Mouse (Mus musculus): ENCODE data around the gene Taok3. TPM values are rescaled to one million over a fixed set of nuclear protein-coding genes. Genes with fewer than 3 reads are reported as not detected.

Gene Taok3
- polyA plus RNA-seq, 1 experiment, result 6.0 TPM

DNA sequence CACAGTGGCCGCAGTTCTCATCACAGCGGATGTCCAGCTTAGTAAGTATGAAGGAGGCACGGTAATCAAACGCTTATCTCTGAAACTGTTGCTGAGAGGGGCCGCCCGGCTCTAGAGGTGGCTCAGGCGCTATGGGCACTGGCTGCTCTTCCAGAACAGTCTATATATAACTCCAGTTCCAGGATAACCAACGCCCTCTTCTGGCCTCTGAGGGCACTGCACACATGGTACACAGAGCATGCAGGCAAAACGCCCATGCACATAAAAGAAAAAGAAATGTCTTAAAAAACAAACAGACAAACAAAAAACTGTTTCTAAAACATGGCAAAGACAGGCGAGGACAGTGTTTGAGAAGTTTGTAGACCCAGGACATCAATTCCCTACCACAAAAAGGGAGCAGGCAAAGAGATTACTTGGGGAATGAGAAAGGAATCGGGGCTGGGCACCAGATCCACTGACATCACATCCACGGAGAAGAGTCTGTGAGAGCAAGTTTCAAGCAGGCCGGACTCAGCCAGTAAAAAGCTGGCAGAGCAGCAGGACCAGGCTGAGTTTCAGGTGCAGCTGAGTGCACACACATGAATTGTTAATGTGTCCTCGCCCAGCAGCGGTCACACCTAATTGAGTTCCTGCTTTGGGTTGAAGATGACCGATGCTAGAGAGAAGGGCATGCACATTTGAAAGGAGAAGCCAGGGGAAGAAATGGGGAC, 8.7 kb upstream of the Taok3 start:
- Histone ChIP-seq H3K27me3 (ENCODE audit: control insufficient read depth, insufficient read depth, low read length) (no peaks in the 10 kb centered on the region), H3K27ac (ENCODE audit: control insufficient read depth, insufficient read depth, low read depth, low read length) (no peak overlapping the region), H3K4me3 (ENCODE audit: control insufficient read depth, low read depth, low read length) (no peak overlapping the region), H3K36me3 (ENCODE audit: control insufficient read depth, insufficient read depth, low read length) (peaks cover 3% of the 10 kb centered on the region), H3K4me1 (ENCODE audit: control insufficient read depth, insufficient read depth, low read length) (peaks cover 5% of the 10 kb centered on the region)
- no peak for TF ChIP-seq POLR2A (IDR thresholded peaks at IDR 0.05; ENCODE audit: control insufficient read depth, low read depth, low read length)
- peak; percentile 30; the same call in 1 of the 2 replicates for TF ChIP-seq CTCF (IDR thresholded peaks at IDR 0.05; ENCODE audit: control insufficient read depth, insufficient read depth, insufficient replicate concordance, low read depth, low read length)

DNA sequence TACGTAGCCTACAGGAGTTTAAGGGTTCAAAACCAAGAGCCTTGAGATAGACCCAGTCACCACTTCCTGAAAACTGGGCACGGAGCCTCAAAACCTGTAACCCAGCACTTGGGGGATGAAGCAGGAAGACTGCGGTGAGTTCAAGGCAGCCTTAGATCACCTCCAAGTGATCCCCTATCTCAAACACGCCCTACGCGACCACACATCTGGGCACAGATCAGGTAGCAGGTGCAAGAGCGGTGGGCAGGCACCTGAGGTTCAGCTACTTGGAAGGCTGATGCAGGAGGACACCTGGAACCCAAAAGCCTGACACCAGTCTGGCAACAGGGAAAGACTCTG, 8.2 kb upstream of the Taok3 start:
- Histone ChIP-seq H3K27ac (ENCODE audit: control insufficient read depth, insufficient read depth, low read depth, low read length) (no peak overlapping the region), H3K36me3 (ENCODE audit: control insufficient read depth, insufficient read depth, low read length) (peaks cover 1% of the 10 kb centered on the region; the same call in 1 of the 2 replicates), H3K4me1 (ENCODE audit: control insufficient read depth, insufficient read depth, low read length) (peaks cover 5% of the 10 kb centered on the region), H3K27me3 (ENCODE audit: control insufficient read depth, insufficient read depth, low read length) (no peaks in the 10 kb centered on the region), H3K4me3 (ENCODE audit: control insufficient read depth, low read depth, low read length) (no peak overlapping the region)
- TF ChIP-seq POLR2A (IDR thresholded peaks at IDR 0.05; ENCODE audit: control insufficient read depth, low read depth, low read length), result no peak
- TF ChIP-seq CTCF (IDR thresholded peaks at IDR 0.05; ENCODE audit: control insufficient read depth, insufficient read depth, insufficient replicate concordance, low read depth, low read length), result no peak

DNA sequence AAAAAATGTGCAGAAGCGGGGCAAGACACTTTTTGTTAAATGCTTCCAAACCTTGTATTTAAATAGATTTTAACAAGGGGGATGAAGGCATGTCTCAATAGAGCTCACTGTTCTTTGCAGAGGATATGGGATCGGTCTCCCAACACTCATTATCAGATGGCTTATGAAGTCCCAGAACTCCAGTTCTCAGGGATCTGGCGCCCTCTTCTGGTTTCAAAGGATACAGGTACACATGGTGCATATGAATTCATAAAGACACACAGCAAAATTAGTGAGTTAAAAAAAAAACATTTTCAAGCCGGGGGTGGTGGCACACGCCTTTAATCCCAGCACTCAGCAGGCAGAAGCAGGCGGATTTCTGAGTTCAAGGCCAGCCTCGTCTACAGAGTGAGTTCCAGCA, 6.6 kb upstream of the Taok3 start:
- peaks cover 5% of the 10 kb centered on the region for H3K4me1 ChIP-seq (ENCODE audit: control insufficient read depth, insufficient read depth, low read length)
- no peak for TF ChIP-seq CTCF (IDR thresholded peaks at IDR 0.05; ENCODE audit: control insufficient read depth, insufficient read depth, insufficient replicate concordance, low read depth, low read length)
- no peak for TF ChIP-seq POLR2A (IDR thresholded peaks at IDR 0.05; ENCODE audit: control insufficient read depth, low read depth, low read length)
- H3K27me3 ChIP-seq (ENCODE audit: control insufficient read depth, insufficient read depth, low read length), result no peaks in the 10 kb centered on the region
- H3K27ac ChIP-seq (ENCODE audit: control insufficient read depth, insufficient read depth, low read depth, low read length), result no peak overlapping the region
- no peaks in the 10 kb centered on the region; the same call in 1 of the 2 replicates for H3K36me3 ChIP-seq (ENCODE audit: control insufficient read depth, insufficient read depth, low read length)
- H3K4me3 ChIP-seq (ENCODE audit: control insufficient read depth, low read depth, low read length), result no peak overlapping the region

DNA sequence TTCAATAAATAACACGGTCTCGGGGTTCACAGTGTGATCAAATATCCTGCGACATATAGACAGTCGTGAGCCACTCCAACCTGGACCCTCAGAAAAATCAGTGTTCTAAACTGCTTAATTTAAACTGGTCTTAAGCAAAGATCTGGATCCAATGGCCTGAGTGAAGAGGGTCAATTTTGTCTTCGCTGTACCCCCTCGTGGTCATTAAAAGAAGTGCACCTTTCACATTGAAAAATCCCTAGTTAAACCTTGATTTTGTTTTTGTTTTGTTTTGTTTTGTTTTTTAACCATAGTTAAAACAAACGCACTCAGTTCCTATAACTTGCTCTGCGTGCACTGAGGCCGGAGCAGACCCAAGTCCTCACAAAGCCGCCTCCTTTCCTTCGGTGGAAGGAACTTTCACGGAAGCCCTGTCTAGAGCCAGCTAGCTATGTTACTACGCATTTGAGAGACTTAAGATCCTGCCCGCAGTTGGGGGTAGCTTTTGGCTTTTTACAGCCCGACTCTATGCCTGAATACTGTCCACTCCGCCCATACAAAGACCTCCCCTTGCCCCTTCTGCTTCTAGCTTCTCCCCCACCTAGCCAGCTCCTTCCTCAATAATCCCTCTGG, 5.2 kb upstream of the Taok3 start:
- TF ChIP-seq CTCF (IDR thresholded peaks at IDR 0.05; ENCODE audit: control insufficient read depth, insufficient read depth, insufficient replicate concordance, low read depth, low read length), result no peak
- Histone ChIP-seq H3K27ac (ENCODE audit: control insufficient read depth, insufficient read depth, low read depth, low read length) (peak overlapping the region; percentile 78), H3K36me3 (ENCODE audit: control insufficient read depth, insufficient read depth, low read length) (no peaks in the 10 kb centered on the region; the same call in 1 of the 2 replicates), H3K27me3 (ENCODE audit: control insufficient read depth, insufficient read depth, low read length) (no peaks in the 10 kb centered on the region), H3K4me1 (ENCODE audit: control insufficient read depth, insufficient read depth, low read length) (peaks cover 8% of the 10 kb centered on the region), H3K4me3 (ENCODE audit: control insufficient read depth, low read depth, low read length) (peak overlapping the region; percentile 93)

DNA sequence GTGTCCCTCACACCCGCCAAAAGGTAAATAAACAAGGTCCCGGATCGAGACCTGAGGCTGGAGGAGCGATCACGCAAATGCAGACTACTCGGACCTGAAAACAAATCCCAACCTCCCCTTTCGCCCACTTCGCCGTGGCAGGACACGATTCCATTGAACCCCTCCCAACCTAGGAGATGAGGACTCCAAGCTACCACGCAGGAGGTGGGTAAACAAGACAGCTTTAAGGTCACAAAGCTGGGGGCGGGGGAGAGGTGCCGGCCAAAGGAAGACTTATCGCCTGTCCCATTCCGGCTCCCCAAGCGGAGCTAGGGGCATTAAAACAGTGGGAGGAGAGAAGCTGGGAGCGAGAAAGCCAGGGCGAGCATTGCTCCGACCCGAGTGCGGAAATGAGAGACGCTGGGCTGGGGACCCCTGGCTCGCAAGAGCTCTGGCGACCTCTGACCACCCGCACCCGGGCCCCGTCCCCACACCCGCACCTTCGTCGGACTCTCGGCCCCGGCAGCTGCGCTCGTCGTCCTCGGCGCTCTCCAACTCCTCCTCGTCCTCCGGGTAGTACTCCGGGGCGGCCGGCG, 4.6 kb upstream of the Taok3 start:
- H3K27me3 ChIP-seq (ENCODE audit: control insufficient read depth, insufficient read depth, low read length), result no peaks in the 10 kb centered on the region
- H3K4me1 ChIP-seq (ENCODE audit: control insufficient read depth, insufficient read depth, low read length), result peaks cover 8% of the 10 kb centered on the region
- no peaks in the 10 kb centered on the region; the same call in 1 of the 2 replicates for H3K36me3 ChIP-seq (ENCODE audit: control insufficient read depth, insufficient read depth, low read length)
- no peak for TF ChIP-seq CTCF (IDR thresholded peaks at IDR 0.05; ENCODE audit: control insufficient read depth, insufficient read depth, insufficient replicate concordance, low read depth, low read length)
- TF ChIP-seq POLR2A (IDR thresholded peaks at IDR 0.05; ENCODE audit: control insufficient read depth, low read depth, low read length), result no peak
- H3K27ac ChIP-seq (ENCODE audit: control insufficient read depth, insufficient read depth, low read depth, low read length), result peak overlapping the region; percentile 78
- H3K4me3 ChIP-seq (ENCODE audit: control insufficient read depth, low read depth, low read length), result peak overlapping the region; percentile 93

DNA sequence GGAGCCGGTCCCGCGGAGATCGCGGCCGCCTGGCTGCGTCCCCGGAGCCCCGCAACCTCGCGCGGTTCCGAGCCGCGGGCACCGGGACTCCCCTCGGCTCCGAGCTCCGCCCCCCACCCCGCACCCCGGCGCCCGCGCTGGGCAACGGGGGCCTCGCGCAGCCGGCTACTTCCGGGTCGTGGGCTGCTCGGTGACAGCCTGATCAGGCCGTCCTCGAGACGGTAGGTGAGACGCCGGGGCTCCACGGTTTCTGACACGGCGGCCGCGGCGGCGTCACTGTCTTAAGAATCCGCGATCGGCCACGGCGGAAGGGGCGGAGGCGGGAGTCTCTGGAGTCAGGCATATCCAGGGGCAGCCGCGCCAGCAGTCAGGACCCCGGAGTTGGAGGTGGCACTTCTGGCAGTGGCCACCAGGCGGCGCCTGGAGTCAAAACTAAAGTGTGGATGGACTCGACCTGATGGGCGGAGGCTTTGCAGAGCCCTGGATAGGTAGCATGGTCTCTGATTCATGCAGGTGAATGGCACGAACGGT, 4.0 kb upstream of the Taok3 start, which contains the start of gene Suds3:
Gene Suds3, minus strand, starts transcription at position 278 of the 531 bp plus-strand sequence.
- no peaks in the 10 kb centered on the region; the same call in 1 of the 2 replicates for H3K36me3 ChIP-seq (ENCODE audit: control insufficient read depth, insufficient read depth, low read length)
- TF ChIP-seq POLR2A (IDR thresholded peaks at IDR 0.05; ENCODE audit: control insufficient read depth, low read depth, low read length), result no peak; the same call in 1 of the 2 replicates
- TF ChIP-seq CTCF (IDR thresholded peaks at IDR 0.05; ENCODE audit: control insufficient read depth, insufficient read depth, insufficient replicate concordance, low read depth, low read length), result peak; percentile 97
- peak within 1 kb of the TSS; percentile 93 for H3K4me3 ChIP-seq (ENCODE audit: control insufficient read depth, low read depth, low read length)
- H3K4me1 ChIP-seq (ENCODE audit: control insufficient read depth, insufficient read depth, low read length), result peaks cover 13% of the 10 kb centered on the region
- H3K27me3 ChIP-seq (ENCODE audit: control insufficient read depth, insufficient read depth, low read length), result no peaks in the 10 kb centered on the region
- peak within 1 kb of the TSS; percentile 95 for H3K27ac ChIP-seq (ENCODE audit: control insufficient read depth, insufficient read depth, low read depth, low read length)

DNA sequence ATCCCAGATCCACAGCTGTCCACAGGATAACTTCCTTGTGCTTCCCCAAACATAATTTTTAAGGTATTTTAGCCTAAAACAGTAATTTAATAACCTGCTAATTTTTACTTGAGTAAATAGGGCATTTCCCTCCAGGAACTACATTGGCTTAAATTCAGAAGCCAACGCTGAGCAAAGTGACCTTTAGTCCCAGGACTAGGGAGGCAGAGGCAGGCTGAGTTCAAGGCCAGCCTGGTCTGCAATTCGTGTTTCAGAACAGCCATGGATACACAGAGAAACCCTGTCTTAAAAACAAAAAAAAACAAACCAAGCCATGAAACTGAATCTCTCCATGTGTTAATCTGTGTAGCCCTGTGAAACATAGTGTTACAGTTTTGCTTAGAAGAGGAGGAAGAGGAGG, 3.3 kb upstream of the Taok3 start:
- H3K36me3 ChIP-seq (ENCODE audit: control insufficient read depth, insufficient read depth, low read length), result no peaks in the 10 kb centered on the region; the same call in 1 of the 2 replicates
- no peak overlapping the region for H3K4me3 ChIP-seq (ENCODE audit: control insufficient read depth, low read depth, low read length)
- H3K4me1 ChIP-seq (ENCODE audit: control insufficient read depth, insufficient read depth, low read length), result peaks cover 17% of the 10 kb centered on the region
- H3K27ac ChIP-seq (ENCODE audit: control insufficient read depth, insufficient read depth, low read depth, low read length), result no peak overlapping the region
- no peak for TF ChIP-seq POLR2A (IDR thresholded peaks at IDR 0.05; ENCODE audit: control insufficient read depth, low read depth, low read length)
- no peak for TF ChIP-seq CTCF (IDR thresholded peaks at IDR 0.05; ENCODE audit: control insufficient read depth, insufficient read depth, insufficient replicate concordance, low read depth, low read length)
- H3K27me3 ChIP-seq (ENCODE audit: control insufficient read depth, insufficient read depth, low read length), result no peaks in the 10 kb centered on the region
